Mouse (Mus musculus): ENCODE measurements around the gene I830077J02Rik. TPM values are rescaled to one million over a fixed set of nuclear protein-coding genes. Genes with fewer than 3 reads are reported as not detected.

Gene I830077J02Rik
- polyA plus RNA-seq, 1 experiment from 2014 or later: 0.45 TPM

DNA sequence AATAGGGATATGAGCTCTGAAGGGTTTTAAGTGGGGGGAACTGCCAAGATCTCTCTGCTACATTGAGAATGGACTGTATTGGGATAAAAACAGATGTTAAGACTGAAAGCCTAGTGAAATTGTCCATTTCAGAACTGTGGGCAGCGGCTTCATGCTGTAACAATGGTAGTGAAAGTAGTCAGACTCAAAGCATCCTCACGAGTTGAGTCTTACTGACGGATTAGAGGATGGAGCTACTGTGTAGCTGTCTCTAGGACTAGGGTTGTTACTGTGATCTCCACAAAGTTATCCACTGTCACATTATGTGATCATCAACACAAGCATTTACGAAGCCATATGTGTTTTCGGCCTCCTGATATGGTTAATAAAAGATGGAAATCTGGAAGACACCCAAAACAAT lies 25.7 kb upstream of the I830077J02Rik start:
- H3K36me3 ChIP-seq (ENCODE audit: control insufficient read depth, insufficient read depth, low read length): peaks cover 39% of the 10 kb centered on the region
- peak overlapping the region; percentile 70 for H3K4me2 ChIP-seq (ENCODE audit: low read length)
- no peak overlapping the region for H3K27ac ChIP-seq (replicated peaks; ENCODE audit: low read depth, low read length)
- WGBS: 42% methylated on average over 5 of the region's 5 CpGs
- H3K27me3 ChIP-seq (ENCODE audit: control insufficient read depth, insufficient read depth, low read length): no peaks in the 10 kb centered on the region
- DNase-seq: no peak
- peak overlapping the region; percentile 94 for H3K9ac ChIP-seq (replicated peaks; ENCODE audit: low read length)
- H3K9me3 ChIP-seq (ENCODE audit: control insufficient read depth, low read length): no peaks in the 10 kb centered on the region
- peak overlapping the region; percentile 93 for H3K4me3 ChIP-seq (replicated peaks; ENCODE audit: low read depth, low read length)
- peaks cover 19% of the 10 kb centered on the region for H3K4me1 ChIP-seq (ENCODE audit: control insufficient read depth, insufficient read depth, low read length)
- no peak for ATAC-seq (ENCODE audit: low FRiP score, low TSS enrichment)

DNA sequence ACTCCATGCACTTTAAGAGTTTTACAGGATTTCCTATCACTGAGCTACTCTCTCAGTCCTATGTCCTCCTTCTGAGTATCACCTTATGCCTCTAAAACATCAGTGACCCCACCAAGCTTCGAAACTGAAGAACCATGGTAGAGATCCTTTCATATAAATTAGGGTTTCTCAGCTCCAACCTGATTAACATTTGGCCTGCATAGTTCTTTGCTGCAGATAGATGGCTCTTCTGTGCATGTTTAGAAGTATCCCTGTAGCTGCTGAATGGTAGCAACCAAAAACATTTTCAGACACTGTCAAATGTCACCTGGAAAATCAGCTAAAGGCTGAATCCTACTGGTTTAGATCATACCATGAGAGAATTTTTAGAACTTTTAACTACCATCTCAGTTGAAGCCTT lies 24.8 kb upstream of the I830077J02Rik start:
- Histone ChIP-seq H3K4me3 (replicated peaks; ENCODE audit: low read depth, low read length) (peak overlapping the region; percentile 93; the same call in 1 of the 2 replicates), H3K4me1 (ENCODE audit: control insufficient read depth, insufficient read depth, low read length) (peaks cover 19% of the 10 kb centered on the region), H3K9me3 (ENCODE audit: control insufficient read depth, low read length) (no peaks in the 10 kb centered on the region), H3K27me3 (ENCODE audit: control insufficient read depth, insufficient read depth, low read length) (no peaks in the 10 kb centered on the region), H3K36me3 (ENCODE audit: control insufficient read depth, insufficient read depth, low read length) (peaks cover 39% of the 10 kb centered on the region), H3K27ac (replicated peaks; ENCODE audit: low read depth, low read length) (no peak overlapping the region), H3K4me2 (ENCODE audit: low read length) (0 out of 2 replicates have a peak overlapping the region, but pooled peaks have one; percentile 70), H3K9ac (replicated peaks; ENCODE audit: low read length) (no peak overlapping the region)
- ATAC-seq (ENCODE audit: low FRiP score, low TSS enrichment): no peak
- DNase-seq: no peak
- 98% methylated on average over 1 of the region's 1 CpGs for WGBS

GRCm38 (mm10) chr3:105951348-105951747 lies 18.9 kb upstream of the I830077J02Rik start:
- Histone ChIP-seq H3K9me3 (ENCODE audit: control insufficient read depth, low read length) (no peaks in the 10 kb centered on the region), H3K27ac (replicated peaks; ENCODE audit: low read depth, low read length) (no peak overlapping the region), H3K4me1 (ENCODE audit: control insufficient read depth, insufficient read depth, low read length) (no peaks in the 10 kb centered on the region), H3K4me3 (replicated peaks; ENCODE audit: low read depth, low read length) (no peak overlapping the region), H3K36me3 (ENCODE audit: control insufficient read depth, insufficient read depth, low read length) (peaks cover 81% of the 10 kb centered on the region), H3K4me2 (ENCODE audit: low read length) (no peak overlapping the region), H3K9ac (replicated peaks; ENCODE audit: low read length) (no peak overlapping the region), H3K27me3 (ENCODE audit: control insufficient read depth, insufficient read depth, low read length) (no peaks in the 10 kb centered on the region)
- 92% methylated on average over 7 of the region's 7 CpGs for WGBS
- DNase-seq: no peak
- no peak for ATAC-seq (ENCODE audit: low FRiP score, low TSS enrichment)

DNA sequence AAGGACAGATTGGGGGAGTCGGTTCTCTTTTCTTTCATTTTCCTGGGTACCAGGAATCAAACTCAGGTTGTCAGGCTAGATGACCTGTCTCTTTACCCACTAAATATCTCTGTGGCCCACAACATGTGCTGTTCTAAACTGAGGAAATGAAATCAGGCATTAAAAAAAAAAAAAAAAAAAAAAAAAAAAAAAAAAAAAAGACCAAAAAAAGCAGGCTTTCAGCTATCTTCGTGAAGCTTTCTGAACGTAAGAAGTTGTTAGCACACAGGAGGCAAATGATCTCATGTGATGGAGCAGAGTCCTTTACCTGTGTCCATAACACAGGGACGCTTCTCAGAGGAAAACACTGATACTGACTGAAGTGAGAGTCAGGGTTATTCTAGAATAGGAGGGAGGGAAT lies 3.6 kb upstream of the I830077J02Rik start:
- no peaks in the 10 kb centered on the region for H3K9me3 ChIP-seq (ENCODE audit: control insufficient read depth, low read length)
- ATAC-seq (ENCODE audit: low FRiP score, low TSS enrichment) (no peak), DNase-seq (no peak)
- no peak overlapping the region for H3K4me2 ChIP-seq (ENCODE audit: low read length)
- 91% methylated on average over 4 of the region's 4 CpGs for WGBS
- no peaks in the 10 kb centered on the region for H3K4me1 ChIP-seq (ENCODE audit: control insufficient read depth, insufficient read depth, low read length)
- H3K27ac ChIP-seq (replicated peaks; ENCODE audit: low read depth, low read length): no peak overlapping the region
- H3K4me3 ChIP-seq (replicated peaks; ENCODE audit: low read depth, low read length): no peak overlapping the region
- peaks cover 22% of the 10 kb centered on the region for H3K36me3 ChIP-seq (ENCODE audit: control insufficient read depth, insufficient read depth, low read length)
- no peaks in the 10 kb centered on the region for H3K27me3 ChIP-seq (ENCODE audit: control insufficient read depth, insufficient read depth, low read length)
- no peak overlapping the region for H3K9ac ChIP-seq (replicated peaks; ENCODE audit: low read length)

DNA sequence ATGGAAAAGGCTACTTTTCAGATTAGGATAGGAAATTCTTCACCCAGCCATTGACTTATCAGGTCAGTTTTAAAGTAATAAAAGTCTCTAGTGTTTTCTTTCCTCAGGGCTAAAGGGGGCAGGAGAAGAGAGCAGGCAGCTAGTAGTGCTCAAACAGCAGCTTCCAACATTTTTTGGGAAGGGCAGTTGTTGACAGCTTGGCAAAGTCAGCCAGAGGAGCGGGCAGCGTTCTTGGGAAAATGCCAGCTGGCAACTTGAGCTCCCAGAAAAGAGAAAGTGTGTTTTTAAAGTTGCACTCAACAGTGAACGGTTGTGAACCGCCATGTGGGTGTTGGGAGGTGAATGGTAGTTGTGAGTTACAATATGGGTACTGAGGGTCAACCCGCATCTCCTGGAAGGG lies 2.6 kb upstream of the I830077J02Rik start:
- no peak overlapping the region for H3K4me2 ChIP-seq (ENCODE audit: low read length)
- H3K4me3 ChIP-seq (replicated peaks; ENCODE audit: low read depth, low read length): no peak overlapping the region
- H3K27ac ChIP-seq (replicated peaks; ENCODE audit: low read depth, low read length): no peak overlapping the region
- H3K9me3 ChIP-seq (ENCODE audit: control insufficient read depth, low read length): no peaks in the 10 kb centered on the region
- H3K27me3 ChIP-seq (ENCODE audit: control insufficient read depth, insufficient read depth, low read length): no peaks in the 10 kb centered on the region
- peak; percentile 9 for DNase-seq
- no peak overlapping the region for H3K9ac ChIP-seq (replicated peaks; ENCODE audit: low read length)
- H3K36me3 ChIP-seq (ENCODE audit: control insufficient read depth, insufficient read depth, low read length): 0 out of 2 replicates have a peak, but pooled peaks cover 14% of the 10 kb centered on the region
- 87% methylated on average over 5 of the region's 5 CpGs for WGBS
- ATAC-seq (ENCODE audit: low FRiP score, low TSS enrichment): no peak
- H3K4me1 ChIP-seq (ENCODE audit: control insufficient read depth, insufficient read depth, low read length): no peaks in the 10 kb centered on the region

- H3K36me3 ChIP-seq (ENCODE audit: control insufficient read depth, insufficient read depth, low read length): 0 out of 2 replicates have a peak, but pooled peaks cover 11% of the 10 kb centered on the region
- no peaks in the 10 kb centered on the region for H3K9me3 ChIP-seq (ENCODE audit: control insufficient read depth, low read length)
- WGBS: 95% methylated on average over 6 of the region's 6 CpGs
- H3K27ac ChIP-seq (replicated peaks; ENCODE audit: low read depth, low read length): no peak overlapping the region
- H3K4me1 ChIP-seq (ENCODE audit: control insufficient read depth, insufficient read depth, low read length): no peaks in the 10 kb centered on the region
- ATAC-seq (ENCODE audit: low FRiP score, low TSS enrichment) (no peak), DNase-seq (no peak)
- no peaks in the 10 kb centered on the region for H3K27me3 ChIP-seq (ENCODE audit: control insufficient read depth, insufficient read depth, low read length)
- H3K4me3 ChIP-seq (replicated peaks; ENCODE audit: low read depth, low read length): no peak overlapping the region
- no peak overlapping the region for H3K4me2 ChIP-seq (ENCODE audit: low read length)
- H3K9ac ChIP-seq (replicated peaks; ENCODE audit: low read length): no peak overlapping the region
These were observed 1.5 kb upstream of the I830077J02Rik start for GRCm38 (mm10) chr3:105933926-105934325.

DNA sequence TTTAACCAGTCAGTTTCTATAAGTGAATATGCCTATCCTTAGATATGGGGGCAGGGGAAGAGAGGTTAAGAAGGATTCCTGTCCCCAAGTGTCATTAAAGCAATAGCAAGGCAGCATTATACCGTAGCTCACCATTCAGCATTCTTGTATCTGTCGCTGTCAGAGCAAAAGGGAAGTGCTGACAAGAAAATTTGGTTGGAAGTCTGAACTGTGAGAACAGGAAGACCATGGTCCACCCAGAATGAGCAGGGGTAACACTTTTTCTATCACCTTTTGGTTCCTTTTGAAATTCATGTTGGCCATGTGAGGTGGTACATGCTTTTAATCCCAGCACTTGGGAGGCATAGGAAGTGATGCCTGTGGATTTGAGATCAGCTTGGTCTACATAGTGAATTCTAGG lies 1.4 kb downstream of the I830077J02Rik start:
- H3K4me1 ChIP-seq (ENCODE audit: control insufficient read depth, insufficient read depth, low read length): no peaks in the 10 kb centered on the region
- no peak overlapping the region for H3K4me2 ChIP-seq (ENCODE audit: low read length)
- H3K27ac ChIP-seq (replicated peaks; ENCODE audit: low read depth, low read length): no peak overlapping the region
- no peak overlapping the region for H3K4me3 ChIP-seq (replicated peaks; ENCODE audit: low read depth, low read length)
- DNase-seq: no peak
- H3K27me3 ChIP-seq (ENCODE audit: control insufficient read depth, insufficient read depth, low read length): no peaks in the 10 kb centered on the region
- no peak overlapping the region for H3K9ac ChIP-seq (replicated peaks; ENCODE audit: low read length)
- H3K36me3 ChIP-seq (ENCODE audit: control insufficient read depth, insufficient read depth, low read length): no peaks in the 10 kb centered on the region
- no peak for ATAC-seq (ENCODE audit: low FRiP score, low TSS enrichment)
- 96% methylated on average over 2 of the region's 2 CpGs for WGBS
- no peaks in the 10 kb centered on the region for H3K9me3 ChIP-seq (ENCODE audit: control insufficient read depth, low read length)

DNA sequence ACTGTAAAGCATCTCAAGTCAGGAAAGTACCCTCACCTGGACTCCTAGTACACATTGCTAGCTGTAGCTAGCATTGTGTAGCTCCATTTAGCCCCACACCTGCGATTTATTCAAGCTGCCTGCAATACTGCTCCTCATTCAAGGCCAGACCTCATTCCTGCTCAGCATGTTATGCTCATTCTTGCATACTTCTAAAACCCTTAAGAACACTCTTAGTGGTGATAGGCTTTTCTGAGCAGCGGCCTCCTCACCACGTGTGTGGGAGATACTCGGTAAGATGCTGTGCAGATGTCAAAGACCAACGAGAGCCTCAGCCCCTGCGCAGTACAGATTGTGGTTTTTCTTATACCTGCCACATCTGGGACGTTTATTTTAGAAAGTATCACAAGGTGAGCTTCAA lies 2.6 kb downstream of the I830077J02Rik start:
- DNase-seq (no peak), ATAC-seq (ENCODE audit: low FRiP score, low TSS enrichment) (no peak)
- Histone ChIP-seq H3K27ac (replicated peaks; ENCODE audit: low read depth, low read length) (no peak overlapping the region), H3K4me2 (ENCODE audit: low read length) (no peak overlapping the region), H3K27me3 (ENCODE audit: control insufficient read depth, insufficient read depth, low read length) (no peaks in the 10 kb centered on the region), H3K4me1 (ENCODE audit: control insufficient read depth, insufficient read depth, low read length) (no peaks in the 10 kb centered on the region), H3K36me3 (ENCODE audit: control insufficient read depth, insufficient read depth, low read length) (no peaks in the 10 kb centered on the region), H3K9ac (replicated peaks; ENCODE audit: low read length) (no peak overlapping the region), H3K9me3 (ENCODE audit: control insufficient read depth, low read length) (no peaks in the 10 kb centered on the region), H3K4me3 (replicated peaks; ENCODE audit: low read depth, low read length) (no peak overlapping the region)
- 86% methylated on average over 7 of the region's 7 CpGs for WGBS

- Histone ChIP-seq H3K9ac (replicated peaks; ENCODE audit: low read length) (no peak overlapping the region), H3K4me3 (replicated peaks; ENCODE audit: low read depth, low read length) (no peak overlapping the region), H3K27me3 (ENCODE audit: control insufficient read depth, insufficient read depth, low read length) (no peaks in the 10 kb centered on the region), H3K9me3 (ENCODE audit: control insufficient read depth, low read length) (no peaks in the 10 kb centered on the region), H3K27ac (replicated peaks; ENCODE audit: low read depth, low read length) (no peak overlapping the region), H3K4me1 (ENCODE audit: control insufficient read depth, insufficient read depth, low read length) (no peaks in the 10 kb centered on the region), H3K36me3 (ENCODE audit: control insufficient read depth, insufficient read depth, low read length) (no peaks in the 10 kb centered on the region), H3K4me2 (ENCODE audit: low read length) (no peak overlapping the region)
- DNase-seq (no peak), ATAC-seq (ENCODE audit: low FRiP score, low TSS enrichment) (no peak)
- WGBS: 90% methylated on average over 6 of the region's 6 CpGs
These were observed 3.7 kb downstream of the I830077J02Rik start for GRCm38 (mm10) chr3:105928781-105929180.

All from midbrain, embryonic 14.5 days (tissue).